Mouse (Mus musculus) heart, embryonic 11.5 days (tissue): ENCODE results near the gene Hist2h2aa1. TPM values are rescaled to one million over a fixed set of nuclear protein-coding genes. Genes with fewer than 3 reads are reported as not detected.
A peak's percentile ranks its signal among the peaks of the same experiment; 100 is the strongest.
"Not testable (repeated sequence)": the region's sequence is repeated elsewhere in the genome, so short reads cannot be mapped to it uniquely, and the experiment has no call there.

Experiments
- ATAC-seq: fragments of 200-750 bp; cut with Nextera tagmentation; replicated peaks from 2 replicates; pipeline ENCODE4 v1.8.0; 2017; ENCODE audit warnings: moderate library complexity; ENCODE audit not compliant: insufficient number of reproducible peaks, low FRiP score, low TSS enrichment
- H3K27ac ChIP-seq: fragments of 300-500 bp; sonication (generic); 2 replicates; pipeline ENCODE4 v1.5.1; 2014; ENCODE audit warnings: mild to moderate bottlenecking, low read depth, low read length
- H3K27me3 ChIP-seq: fragments of 300-500 bp; sonication (generic); 2 replicates; pipeline ENCODE4 v1.6.1; 2014; ENCODE audit warnings: mild to moderate bottlenecking, low read length, mixed read lengths; ENCODE audit not compliant: control insufficient read depth, insufficient read depth
- H3K36me3 ChIP-seq: fragments of 300-500 bp; sonication (generic); 2 replicates; pipeline ENCODE4 v1.6.1; 2014; ENCODE audit warnings: mild to moderate bottlenecking, low read length, moderate library complexity, mixed read lengths; ENCODE audit not compliant: control insufficient read depth, insufficient read depth
- H3K4me1 ChIP-seq: fragments of 300-500 bp; sonication (generic); 2 replicates; pipeline ENCODE4 v1.6.1; 2014; ENCODE audit warnings: low read length; ENCODE audit not compliant: control insufficient read depth, insufficient read depth
- H3K4me2 ChIP-seq: fragments of 300-500 bp; sonication (generic); 2 replicates; pipeline ENCODE4 v1.6.1; 2014; ENCODE audit warnings: mild to moderate bottlenecking, moderate library complexity
- H3K4me3 ChIP-seq: fragments of 300-500 bp; sonication (generic); 2 replicates; pipeline ENCODE4 v1.5.1; 2014; ENCODE audit warnings: low read depth, low read length
- H3K9ac ChIP-seq: fragments of 300-500 bp; sonication (generic); 2 replicates; pipeline ENCODE4 v1.6.1; 2014; ENCODE audit warnings: mild to moderate bottlenecking, low read depth, low read length, moderate library complexity
- H3K9me3 ChIP-seq: fragments of 300-500 bp; sonication (generic); replicated peaks from 2 replicates; pipeline ENCODE4 v1.6.1; 2016; ENCODE audit warnings: low read length; ENCODE audit not compliant: control insufficient read depth
- WGBS: fragments of 180-500 bp; shearing (Covaris S2); extraction: QIAGEN DNeasy Blood & Tissue Kit; methylation state at CpG from one replicate; pipeline ENCODE4 v1.1.7; 2014; ENCODE audit not compliant: insufficient replicate concordance; 5-methylcytosine and 5-hydroxymethylcytosine counted together
- polyA plus RNA-seq: library from polyadenylated mRNA; unstranded; fragments of >200 nt; fragmentation: Nextera tagmentation; extraction: Ambion mirVana; gene quantifications from 2 replicates; pipeline ENCODE4 v1.2.1, GENCODE M21; 2014

Hist2h2aa1 gene
- polyA plus RNA-seq, 1 experiment from 2014 or later = 7.9 TPM

DNA sequence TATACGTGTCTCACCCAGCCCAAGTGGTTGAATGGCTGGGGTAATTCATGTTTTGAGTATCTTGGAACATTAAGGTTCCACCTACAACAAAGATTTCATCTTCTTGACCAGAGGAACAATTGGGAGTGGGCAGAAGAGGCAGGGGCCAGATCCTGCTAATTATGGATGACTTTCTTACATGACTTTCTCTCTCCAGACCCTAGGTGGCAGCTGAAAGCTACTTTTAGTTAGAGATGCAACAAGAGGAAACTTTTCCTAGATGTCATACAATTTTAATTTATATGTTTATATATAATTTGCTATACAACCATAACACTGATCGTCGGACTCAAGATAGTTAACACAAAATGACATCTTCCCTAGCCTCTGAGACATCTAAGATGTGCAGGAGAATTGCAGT is 37.5 kb upstream of the Hist2h2aa1 start:
- ATAC-seq = no peak
- Histone ChIP-seq H3K9me3 (no peaks in the 10 kb centered on the region), H3K9ac (no peak overlapping the region), H3K36me3 (no peaks in the 10 kb centered on the region), H3K4me1 (no peaks in the 10 kb centered on the region), H3K27me3 (no peaks in the 10 kb centered on the region), H3K4me3 (no peak overlapping the region), H3K4me2 (no peak overlapping the region), H3K27ac (no peak overlapping the region)
- 73% methylated on average over 3 of the region's 3 CpGs for WGBS

DNA sequence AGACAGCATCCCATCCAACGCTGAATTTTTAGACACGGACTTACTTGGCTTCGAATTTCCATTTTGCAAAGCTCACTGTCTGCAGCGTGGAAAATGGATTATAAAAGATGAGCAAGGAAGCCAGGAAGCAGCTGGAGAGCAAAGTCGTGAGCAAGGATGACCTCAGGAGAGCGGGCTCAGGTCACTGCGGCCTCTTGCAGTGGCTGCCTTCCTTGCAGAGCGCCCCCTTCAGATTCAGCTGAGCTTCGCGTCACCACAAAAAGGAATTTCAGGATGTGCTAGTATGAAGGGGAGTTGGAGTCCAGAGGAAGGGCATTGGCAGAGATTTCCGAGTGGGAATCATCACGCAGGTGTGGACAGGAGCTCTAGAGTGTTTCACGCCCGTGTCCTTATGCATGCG is 36.1 kb upstream of the Hist2h2aa1 start:
- H3K9ac ChIP-seq = no peak overlapping the region
- no peak overlapping the region for H3K4me3 ChIP-seq
- no peaks in the 10 kb centered on the region for H3K36me3 ChIP-seq
- H3K4me1 ChIP-seq = no peaks in the 10 kb centered on the region
- H3K9me3 ChIP-seq = no peaks in the 10 kb centered on the region
- no peaks in the 10 kb centered on the region for H3K27me3 ChIP-seq
- H3K4me2 ChIP-seq = no peak overlapping the region
- no peak for ATAC-seq
- no peak overlapping the region for H3K27ac ChIP-seq
- WGBS = 17% methylated on average over 15 of the region's 15 CpGs

DNA sequence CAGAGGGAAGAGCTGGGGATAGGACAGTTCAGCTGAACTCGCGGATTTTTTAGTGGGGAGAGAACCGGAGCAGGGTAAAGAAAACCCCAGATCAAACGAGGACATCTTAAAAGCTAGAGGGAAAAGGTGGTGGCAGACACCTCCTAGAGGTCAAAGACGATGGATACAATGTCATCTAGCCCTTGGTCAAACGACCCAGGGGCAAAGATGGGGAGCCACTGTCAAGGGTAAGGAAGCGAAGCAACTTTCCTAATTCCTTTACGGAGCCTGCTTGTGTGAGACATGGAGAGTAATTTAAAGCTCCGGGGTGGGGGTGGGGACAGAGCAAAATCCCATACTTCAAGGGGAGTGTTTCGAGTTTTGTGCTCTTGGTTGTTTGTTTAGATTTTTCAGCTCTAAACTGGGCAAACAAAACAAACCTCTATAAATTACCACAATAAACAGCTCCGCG is 26.1 kb upstream of the Hist2h2aa1 start:
- H3K27me3 ChIP-seq = no peaks in the 10 kb centered on the region
- H3K36me3 ChIP-seq = no peaks in the 10 kb centered on the region
- peaks cover 17% of the 10 kb centered on the region; the same call in 1 of the 2 replicates for H3K4me1 ChIP-seq
- no peaks in the 10 kb centered on the region for H3K9me3 ChIP-seq
- under 1% methylated on average over 12 of the region's 12 CpGs for WGBS
- peak overlapping the region; percentile 67 for H3K4me2 ChIP-seq
- no peak; the same call in 1 of the 2 replicates for ATAC-seq
- H3K27ac ChIP-seq = peak overlapping the region; percentile 99
- H3K4me3 ChIP-seq = peak overlapping the region; percentile 66
- H3K9ac ChIP-seq = peak overlapping the region; percentile 97

DNA sequence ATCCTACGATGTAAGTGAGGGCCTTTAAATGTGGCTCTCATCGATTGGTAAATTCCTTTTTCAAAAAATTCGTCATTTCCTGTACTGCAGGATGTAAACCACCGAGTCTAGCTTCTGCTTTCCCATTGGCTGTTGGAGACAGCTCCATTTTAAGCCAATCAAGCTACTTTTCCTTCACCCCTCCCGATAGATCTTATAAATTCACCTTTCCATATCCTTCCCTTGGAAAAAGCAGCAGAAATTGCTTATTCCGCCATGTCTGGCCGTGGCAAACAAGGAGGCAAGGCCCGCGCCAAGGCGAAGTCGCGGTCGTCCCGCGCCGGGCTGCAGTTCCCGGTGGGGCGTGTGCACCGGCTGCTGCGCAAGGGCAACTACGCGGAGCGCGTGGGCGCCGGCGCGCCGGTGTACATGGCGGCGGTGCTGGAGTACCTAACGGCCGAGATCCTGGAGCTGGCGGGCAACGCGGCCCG is 25.6 kb upstream of the Hist2h2aa1 start, which contains the start of the genes Bola1 and Hist2h2ab:
TSS of gene Bola1 (minus strand) at position 49 of the 470 bp plus-strand sequence.
TSS of gene Hist2h2ab (plus strand) at position 205 of the 470 bp plus-strand sequence.
- Histone ChIP-seq H3K36me3 (no peaks in the 10 kb centered on the region), H3K27me3 (no peaks in the 10 kb centered on the region), H3K4me1 (peaks cover 17% of the 10 kb centered on the region; the same call in 1 of the 2 replicates), H3K4me2 (peak within 1 kb of the TSS; percentile 67), H3K9me3 (no peaks in the 10 kb centered on the region), H3K27ac (peak within 1 kb of the TSS; percentile 99), H3K4me3 (peak within 1 kb of the TSS; percentile 66), H3K9ac (peak within 1 kb of the TSS; percentile 97)
- peak; percentile 76 for ATAC-seq
- WGBS = under 1% methylated on average over 37 of the region's 37 CpGs

DNA sequence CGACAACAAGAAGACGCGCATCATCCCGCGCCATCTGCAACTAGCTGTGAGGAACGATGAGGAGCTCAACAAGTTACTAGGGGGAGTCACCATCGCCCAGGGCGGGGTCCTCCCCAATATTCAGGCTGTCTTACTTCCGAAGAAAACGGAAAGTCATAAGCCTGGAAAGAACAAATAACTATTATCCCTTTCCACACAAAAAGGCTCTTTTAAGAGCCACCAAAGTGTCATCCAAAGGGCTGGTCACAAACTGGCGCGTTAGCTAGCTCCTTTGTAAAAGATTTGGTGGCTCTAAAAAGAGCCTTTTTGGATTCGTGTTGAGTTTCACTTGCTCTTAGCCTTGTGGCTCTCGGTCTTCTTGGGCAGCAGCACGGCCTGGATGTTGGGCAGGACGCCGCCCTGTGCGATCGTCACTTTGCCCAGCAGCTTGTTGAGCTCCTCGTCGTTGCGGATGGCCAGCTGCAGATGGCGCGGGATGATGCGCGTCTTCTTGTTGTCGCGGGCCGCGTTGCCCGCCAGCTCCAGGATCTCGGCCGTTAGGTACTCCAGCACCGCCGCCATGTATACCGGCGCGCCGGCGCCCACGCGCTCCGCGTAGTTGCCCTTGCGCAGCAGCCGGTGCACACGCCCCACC is 25.0 kb upstream of the Hist2h2aa1 start:
- under 1% methylated on average over 24 of the region's 47 CpGs for whole genome bisulfite sequencing
- ATAC-seq = 0 out of 2 replicates have a peak, but pooled peaks have one; percentile 12
- Histone ChIP-seq H3K4me3 (peak overlapping the region; percentile 66), H3K4me1 (peaks cover 23% of the 10 kb centered on the region), H3K9ac (peak overlapping the region; percentile 97), H3K27ac (peak overlapping the region; percentile 99), H3K4me2 (peak overlapping the region; percentile 67)
- H3K36me3 ChIP-seq, H3K9me3 ChIP-seq, H3K27me3 ChIP-seq: not testable (repeated sequence)

DNA sequence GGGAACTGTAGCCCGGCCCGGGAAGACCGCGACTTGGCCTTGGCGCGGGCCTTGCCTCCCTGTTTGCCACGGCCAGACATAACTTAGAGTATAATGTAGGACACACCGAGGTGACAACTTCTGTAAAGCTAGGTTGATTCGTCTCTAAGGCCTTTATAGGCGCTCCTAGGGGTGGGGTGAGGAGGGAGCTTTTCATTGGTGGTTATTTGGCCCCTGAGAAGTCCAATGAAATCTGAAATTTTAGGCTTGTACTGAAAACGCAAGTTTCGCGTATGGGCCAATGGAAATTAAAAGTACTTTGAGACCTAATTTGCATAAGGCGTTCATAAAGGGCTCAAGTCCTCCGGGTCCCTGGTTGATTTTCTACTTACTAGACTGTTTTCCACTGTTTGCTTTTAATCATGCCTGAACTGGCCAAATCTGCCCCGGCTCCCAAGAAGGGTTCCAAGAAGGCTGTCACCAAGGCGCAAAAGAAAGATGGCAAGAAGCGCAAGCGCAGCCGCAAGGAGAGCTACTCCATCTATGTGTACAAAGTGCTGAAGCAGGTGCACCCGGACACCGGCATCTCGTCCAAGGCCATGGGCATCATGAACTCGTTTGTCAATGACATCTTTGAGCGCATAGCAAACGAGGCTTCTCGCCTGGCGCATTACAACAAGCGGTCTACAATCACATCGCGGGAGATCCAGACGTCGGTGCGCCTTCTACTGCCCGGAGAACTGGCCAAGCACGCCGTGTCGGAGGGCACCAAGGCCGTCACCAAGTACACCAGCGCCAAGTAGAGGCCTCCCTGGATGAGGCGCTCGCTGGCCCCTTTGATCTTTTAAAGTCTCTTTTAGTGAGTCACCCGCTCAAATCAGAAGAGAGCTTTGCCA is 24.3 kb upstream of the Hist2h2aa1 start, which contains the start of the genes Hist2h2ac and Hist2h2be:
TSS of gene Hist2h2ac (minus strand) at position 116 of the 875 bp plus-strand sequence.
TSS of gene Hist2h2be (plus strand) at position 355 of the 875 bp plus-strand sequence.
- Histone ChIP-seq H3K4me1 (peaks cover 28% of the 10 kb centered on the region), H3K27ac (peak within 1 kb of the TSS; percentile 99), H3K27me3 (no peaks in the 10 kb centered on the region), H3K9ac (peak within 1 kb of the TSS; percentile 97), H3K36me3 (no peaks in the 10 kb centered on the region), H3K4me2 (peak within 1 kb of the TSS; percentile 67), H3K4me3 (peak within 1 kb of the TSS; percentile 66), H3K9me3 (no peaks in the 10 kb centered on the region)
- peak; percentile 85 for ATAC-seq
- WGBS = under 1% methylated on average over 43 of the region's 43 CpGs

DNA sequence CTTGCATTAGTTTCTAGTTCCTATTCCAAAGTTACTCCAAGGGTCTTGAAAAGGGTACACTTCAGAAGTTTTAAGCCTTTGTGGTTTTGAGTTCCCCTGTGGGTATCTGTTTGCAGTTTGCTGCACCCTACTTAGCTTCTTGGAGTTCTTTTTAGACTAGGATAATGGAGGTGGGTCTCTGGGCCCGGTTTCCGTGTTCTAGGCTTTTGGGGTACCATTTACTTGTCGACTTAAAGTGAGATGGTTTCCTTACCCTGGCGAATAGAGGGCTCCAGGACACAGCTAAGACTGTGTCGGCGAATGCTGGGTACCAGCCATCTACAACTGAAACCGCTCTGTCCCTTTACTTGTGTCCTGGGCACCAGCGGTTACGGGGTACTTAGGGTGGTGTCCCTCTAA is 23.7 kb upstream of the Hist2h2aa1 start:
- peak overlapping the region; percentile 97 for H3K9ac ChIP-seq
- H3K4me2 ChIP-seq = peak overlapping the region; percentile 67
- ATAC-seq = no peak
- no peaks in the 10 kb centered on the region for H3K9me3 ChIP-seq
- H3K4me1 ChIP-seq = peaks cover 31% of the 10 kb centered on the region
- no peaks in the 10 kb centered on the region for H3K27me3 ChIP-seq
- peak overlapping the region; percentile 66 for H3K4me3 ChIP-seq
- no peaks in the 10 kb centered on the region for H3K36me3 ChIP-seq
- H3K27ac ChIP-seq = peak overlapping the region; percentile 99
- 35% methylated on average over 9 of the region's 9 CpGs for WGBS

DNA sequence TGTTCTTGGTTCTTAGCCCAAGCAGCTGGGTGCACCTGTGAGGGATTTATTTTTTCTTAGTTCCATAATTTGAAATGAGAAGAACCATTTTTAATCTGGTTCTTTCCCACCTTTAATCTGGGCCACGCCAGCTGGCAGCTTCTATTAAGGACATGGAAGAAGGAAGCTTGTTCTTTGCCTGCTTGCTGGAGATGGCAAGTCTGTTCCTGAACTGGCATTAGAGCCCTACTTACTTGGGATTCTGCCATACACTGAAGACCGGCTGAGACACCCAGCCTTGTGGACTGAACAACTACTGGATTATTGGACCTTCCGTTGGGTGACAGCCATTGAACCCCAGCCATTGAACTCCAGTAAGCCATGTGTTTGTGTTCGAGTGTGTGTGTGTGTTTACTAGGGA is 22.5 kb upstream of the Hist2h2aa1 start:
- no peak for ATAC-seq
- WGBS = 93% methylated on average over 4 of the region's 4 CpGs
- Histone ChIP-seq H3K36me3 (no peaks in the 10 kb centered on the region), H3K27ac (no peak overlapping the region), H3K4me2 (peak overlapping the region; percentile 67; the same call in 1 of the 2 replicates), H3K4me1 (peaks cover 31% of the 10 kb centered on the region), H3K9me3 (no peaks in the 10 kb centered on the region), H3K9ac (no peak overlapping the region), H3K4me3 (no peak overlapping the region), H3K27me3 (no peaks in the 10 kb centered on the region)
